ENCODE assay signal across 29 mouse cellular contexts in genomic region chr2:181687586-181687985, GRCm38 (mm10). TPM values are rescaled to one million over a fixed set of nuclear protein-coding genes. Genes with fewer than 3 reads are reported as not detected.
DNase-seq lines count a peak whose midpoint lies in the region; ATAC-seq lines count a peak whose summit lies in the region.
"Had no signal": no experiment of that assay in that cellular context is flagged by ENCODE, and none has a peak within 500 bp of the region (broad histone marks: within the 10 kb centered on the region; RNA-seq: fewer than 3 reads in every experiment).

No protein-coding gene starts in this region.

- H3K36me3 ChIP-seq in forebrain, embryonic 10.5 days (replicated peaks) = peaks cover 67% of the 10 kb centered on the region
- H3K36me3 ChIP-seq in forebrain, embryonic 15.5 days = peaks cover 31% of the 10 kb centered on the region
- peaks cover 46% of the 10 kb centered on the region for H3K36me3 ChIP-seq in kidney, embryonic 15.5 days
- H3K36me3 ChIP-seq: intestine, embryonic 15.5 days had no signal

- H3K27me3 ChIP-seq in forebrain, embryonic 10.5 days (ENCODE audit: poor library complexity, severe bottlenecking) = no peaks in the 10 kb centered on the region
- no peaks in the 10 kb centered on the region for H3K27me3 ChIP-seq in forebrain, embryonic 15.5 days
- H3K27me3 ChIP-seq in kidney, embryonic 15.5 days = no peaks in the 10 kb centered on the region
- H3K27me3 ChIP-seq: forebrain, embryonic 12.5 days; heart, embryonic 12.5 days; heart, embryonic 15.5 days; hindbrain, embryonic 12.5 days; hindbrain, embryonic 15.5 days; intestine, embryonic 15.5 days had no signal

- H3K4me1 ChIP-seq in forebrain, embryonic 10.5 days = peaks cover 17% of the 10 kb centered on the region
- H3K4me1 ChIP-seq in forebrain, embryonic 15.5 days = peaks cover 7% of the 10 kb centered on the region
- H3K4me1 ChIP-seq in kidney, embryonic 15.5 days = peaks cover 6% of the 10 kb centered on the region

- H3K9me3 ChIP-seq in forebrain, embryonic 10.5 days = no peaks in the 10 kb centered on the region
- H3K9me3 ChIP-seq in forebrain, embryonic 15.5 days = no peaks in the 10 kb centered on the region
- H3K9me3 ChIP-seq in kidney, embryonic 15.5 days (replicated peaks) = no peaks in the 10 kb centered on the region
- H3K9me3 ChIP-seq: forebrain, embryonic 12.5 days; heart, embryonic 12.5 days; heart, embryonic 15.5 days; hindbrain, embryonic 12.5 days; hindbrain, embryonic 15.5 days; intestine, embryonic 15.5 days had no signal

- H3K27ac ChIP-seq in forebrain, embryonic 10.5 days = no peak overlapping the region
- H3K27ac ChIP-seq in forebrain, embryonic 15.5 days (replicated peaks) = no peak overlapping the region
- no peak overlapping the region for H3K27ac ChIP-seq in kidney, embryonic 15.5 days
- H3K27ac ChIP-seq: forebrain, embryonic 12.5 days; heart, adult 2 months; heart, embryonic 15.5 days; hindbrain, embryonic 12.5 days; hindbrain, embryonic 15.5 days; intestine, embryonic 15.5 days had no signal

- DNase-seq in forebrain, embryonic 10.5 days (ENCODE audit: extremely low spot score, low spot score) = peak; percentile 11
- DNase-seq in heart, postnatal 4 days = peak; percentile 3
- no peak for DNase-seq in heart, adult 9 months (ENCODE audit: low spot score in 2 of 2)
- peak; percentile 11 to 55 for DNase-seq in spleen, postnatal 4 days (ENCODE audit: low spot score in 2 of 2)
- no peak for DNase-seq in spleen, postnatal 36 days (ENCODE audit: low spot score in 2 of 2)
- DNase-seq: adrenal gland, adult 8-10 months; adrenal gland, postnatal 25 days; cerebellum, adult 11-12 months; cerebellum, adult 8-10 months; cerebellum, postnatal 10 days; gastrocnemius, postnatal 14 days; heart, postnatal 10 days; heart, postnatal 36 days had no signal

- ATAC-seq in forebrain, embryonic 15.5 days (replicated peaks) = no peak
- no peak for ATAC-seq in kidney, embryonic 15.5 days (replicated peaks; ENCODE audit: low FRiP score)
- ATAC-seq: activated CD4-positive, CD25-positive, alpha-beta regulatory T cell, adult 4 months; forebrain, embryonic 16.5 days; intestine, embryonic 15.5 days had no signal

- no peak overlapping the region for H3K4me3 ChIP-seq in forebrain, embryonic 10.5 days
- no peak overlapping the region for H3K4me3 ChIP-seq in forebrain, embryonic 15.5 days
- H3K4me3 ChIP-seq in kidney, embryonic 15.5 days (replicated peaks) = no peak overlapping the region
- H3K4me3 ChIP-seq: forebrain, embryonic 12.5 days; heart, adult 2 months; heart, embryonic 12.5 days; heart, embryonic 15.5 days; hindbrain, embryonic 12.5 days; hindbrain, embryonic 15.5 days; intestine, embryonic 15.5 days had no signal

- H3K4me2 ChIP-seq in forebrain, embryonic 15.5 days (replicated peaks) = no peak overlapping the region
- no peak overlapping the region for H3K4me2 ChIP-seq in kidney, embryonic 15.5 days
- H3K4me2 ChIP-seq: forebrain, embryonic 12.5 days; heart, embryonic 12.5 days; heart, embryonic 15.5 days; hindbrain, embryonic 12.5 days; hindbrain, embryonic 15.5 days; intestine, embryonic 15.5 days had no signal

- 92% methylated on average over 8 of the region's 8 CpGs for WGBS in forebrain, embryonic 10.5 days
- WGBS in forebrain, embryonic 15.5 days = 93% methylated on average over 8 of the region's 8 CpGs
- 92% methylated on average over 8 of the region's 8 CpGs for WGBS in kidney, embryonic 15.5 days

- no peak overlapping the region for H3K9ac ChIP-seq in forebrain, embryonic 15.5 days (replicated peaks)
- H3K9ac ChIP-seq in kidney, embryonic 15.5 days = no peak overlapping the region
- H3K9ac ChIP-seq: forebrain, embryonic 12.5 days; heart, embryonic 12.5 days; heart, embryonic 15.5 days; hindbrain, embryonic 12.5 days; hindbrain, embryonic 15.5 days; intestine, embryonic 15.5 days had no signal

RNA-seq across cellular contexts. Expression of gene Rgs19, which starts 6.2 kb away (rescaled TPM):
- polyA plus RNA-seq in forebrain, embryonic 10.5 days (2016; fragmentation: Nextera tagmentation; extraction: Ambion mirVana) = 75.0 and 81.6 TPM in 2 replicates
- polyA plus RNA-seq in forebrain, embryonic 15.5 days (2015; fragmentation: Nextera tagmentation; extraction: Ambion mirVana) = 49.1 and 49.7 TPM in 2 replicates
- 10 to 100 TPM; 11.3 to 15.8 TPM for total RNA-seq in heart, postnatal 4 days (2021)
- polyA plus RNA-seq in kidney, embryonic 15.5 days (2015; fragmentation: Nextera tagmentation; extraction: Ambion mirVana) = 56.6 and 61.7 TPM in 2 replicates

RNA-seq across cellular contexts. Expression of gene Tcea2, which starts 7.5 kb away (rescaled TPM):
- polyA plus RNA-seq in forebrain, embryonic 10.5 days (2016; fragmentation: Nextera tagmentation; extraction: Ambion mirVana) = 17.0 and 18.7 TPM in 2 replicates
- polyA plus RNA-seq in forebrain, embryonic 15.5 days (2015; fragmentation: Nextera tagmentation; extraction: Ambion mirVana) = 44.8 and 51.4 TPM in 2 replicates
- 10 to 100 TPM in 1 of 2 experiments, 1 to 10 TPM in 1; 9.9 to 11.1 TPM for total RNA-seq in heart, postnatal 4 days (2021)
- polyA plus RNA-seq in kidney, embryonic 15.5 days (2015; fragmentation: Nextera tagmentation; extraction: Ambion mirVana) = 25.6 and 25.9 TPM in 2 replicates

RNA-seq across cellular contexts. Expression of gene Lkaaear1, which starts 10.7 kb away (rescaled TPM):
- polyA plus RNA-seq in forebrain, embryonic 10.5 days (2016; fragmentation: Nextera tagmentation; extraction: Ambion mirVana) = not detected in 2 replicates
- not detected in 2 replicates for polyA plus RNA-seq in forebrain, embryonic 15.5 days (2015; fragmentation: Nextera tagmentation; extraction: Ambion mirVana)
- total RNA-seq in heart, postnatal 4 days (2021) = not detected
- 0.22 TPM in 1 of 2 replicates, not detected in the other for polyA plus RNA-seq in kidney, embryonic 15.5 days (2015; fragmentation: Nextera tagmentation; extraction: Ambion mirVana)
- total RNA-seq: adrenal gland, adult 8-10 months; adrenal gland, postnatal 25 days; ES-E14; gastrocnemius, adult 18-20 months; gastrocnemius, postnatal 14 days; heart, adult 2 months; heart, postnatal 10 days; heart, postnatal 36 days had no signal
- polyA plus RNA-seq: activated CD4-positive, CD25-positive, alpha-beta regulatory T cell, adult 4 months; brain, embryonic 14.5 days; embryonic facial prominence, embryonic 11.5 days; embryonic facial prominence, embryonic 14.5 days; forebrain, embryonic 12.5 days; forebrain, embryonic 16.5 days; heart, embryonic 12.5 days; heart, embryonic 15.5 days; hindbrain, embryonic 12.5 days; hindbrain, embryonic 15.5 days; intestine, embryonic 15.5 days had no signal

RNA-seq across cellular contexts. Expression of gene Sox18, which starts 16.1 kb away (rescaled TPM):
- polyA plus RNA-seq in forebrain, embryonic 10.5 days (2016; fragmentation: Nextera tagmentation; extraction: Ambion mirVana) = 19.7 and 21.2 TPM in 2 replicates
- polyA plus RNA-seq in forebrain, embryonic 15.5 days (2015; fragmentation: Nextera tagmentation; extraction: Ambion mirVana) = 12.9 and 14.7 TPM in 2 replicates
- 10 to 100 TPM; 75.9 to 80.3 TPM for total RNA-seq in heart, postnatal 4 days (2021)
- polyA plus RNA-seq in kidney, embryonic 15.5 days (2015; fragmentation: Nextera tagmentation; extraction: Ambion mirVana) = 48.1 and 49.9 TPM in 2 replicates
- polyA plus RNA-seq: activated CD4-positive, CD25-positive, alpha-beta regulatory T cell, adult 4 months had no signal

RNA-seq across cellular contexts. Expression of gene Oprl1, which starts 27.2 kb away (rescaled TPM):
- polyA plus RNA-seq in forebrain, embryonic 10.5 days (2016; fragmentation: Nextera tagmentation; extraction: Ambion mirVana) = 4.5 and 5.2 TPM in 2 replicates
- 47.6 and 54.1 TPM in 2 replicates for polyA plus RNA-seq in forebrain, embryonic 15.5 days (2015; fragmentation: Nextera tagmentation; extraction: Ambion mirVana)
- under 1 TPM; 0.24 to 0.54 TPM for total RNA-seq in heart, postnatal 4 days (2021)
- polyA plus RNA-seq in kidney, embryonic 15.5 days (2015; fragmentation: Nextera tagmentation; extraction: Ambion mirVana) = 0.36 and 1.9 TPM in 2 replicates
- total RNA-seq: gastrocnemius, adult 18-20 months; gastrocnemius, postnatal 14 days; heart, adult 2 months; heart, postnatal 10 days; heart, postnatal 36 days had no signal
- polyA plus RNA-seq: activated CD4-positive, CD25-positive, alpha-beta regulatory T cell, adult 4 months; heart, adult 2 months had no signal

Comparison
In these comparisons a context has a peak if more than half of its experiments do, and no peak if none do; other contexts are left out.
1. DNase-seq: peak in forebrain, embryonic 10.5 days (single experiment), heart, postnatal 4 days (single experiment) and spleen, postnatal 4 days (2 of 2); none in heart, adult 9 months (0 of 2) and spleen, postnatal 36 days (0 of 2).